Mouse (Mus musculus) sigmoid colon, adult 10 weeks (tissue): ENCODE data around the gene Fbxo45. TPM values are rescaled to one million over a fixed set of nuclear protein-coding genes. Genes with fewer than 3 reads are reported as not detected.

Source experiments
- polyA plus RNA-seq: library from polyadenylated mRNA; stranded (reverse); fragments of 350-450 nt; fragmentation: Illumina TruSeq; extraction: RNeasy Lipid Tissue Mini Kit (QIAGEN cat#74804); gene quantifications from one replicate; pipeline ENCODE4 v1.2.3, GENCODE M21; 2014; ENCODE audit warnings: low read depth, low replicate concordance

Gene Fbxo45
- 25.2 TPM for polyA plus RNA-seq

DNA sequence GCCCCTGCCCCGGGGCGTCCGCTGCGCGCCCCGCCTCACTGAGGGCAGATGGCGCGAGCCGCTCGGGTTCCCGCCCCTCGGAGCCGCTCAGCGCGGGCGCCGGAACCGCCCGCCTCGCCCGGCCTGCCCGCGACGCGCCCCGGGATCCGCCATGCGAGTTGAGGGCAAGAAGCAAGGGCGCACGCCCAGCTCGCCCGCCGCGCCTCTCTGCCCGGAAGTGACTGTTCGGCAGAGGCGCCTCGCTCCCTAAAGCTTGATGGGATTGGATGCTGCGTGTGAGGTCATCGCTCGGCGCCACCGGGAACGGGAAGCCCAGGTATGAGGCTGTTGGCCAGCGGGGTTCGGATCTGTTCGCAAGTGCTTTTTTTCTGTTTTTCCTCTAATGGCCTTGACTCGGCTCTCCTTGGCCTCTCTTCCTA lies at the start of gene Fbxo45, which contains the start of gene Wdr53:
Gene Fbxo45, minus strand, starts transcription at position 207 of the 419 bp plus-strand sequence.
Gene Wdr53, plus strand, starts transcription at position 276 of the 419 bp plus-strand sequence.

DNA sequence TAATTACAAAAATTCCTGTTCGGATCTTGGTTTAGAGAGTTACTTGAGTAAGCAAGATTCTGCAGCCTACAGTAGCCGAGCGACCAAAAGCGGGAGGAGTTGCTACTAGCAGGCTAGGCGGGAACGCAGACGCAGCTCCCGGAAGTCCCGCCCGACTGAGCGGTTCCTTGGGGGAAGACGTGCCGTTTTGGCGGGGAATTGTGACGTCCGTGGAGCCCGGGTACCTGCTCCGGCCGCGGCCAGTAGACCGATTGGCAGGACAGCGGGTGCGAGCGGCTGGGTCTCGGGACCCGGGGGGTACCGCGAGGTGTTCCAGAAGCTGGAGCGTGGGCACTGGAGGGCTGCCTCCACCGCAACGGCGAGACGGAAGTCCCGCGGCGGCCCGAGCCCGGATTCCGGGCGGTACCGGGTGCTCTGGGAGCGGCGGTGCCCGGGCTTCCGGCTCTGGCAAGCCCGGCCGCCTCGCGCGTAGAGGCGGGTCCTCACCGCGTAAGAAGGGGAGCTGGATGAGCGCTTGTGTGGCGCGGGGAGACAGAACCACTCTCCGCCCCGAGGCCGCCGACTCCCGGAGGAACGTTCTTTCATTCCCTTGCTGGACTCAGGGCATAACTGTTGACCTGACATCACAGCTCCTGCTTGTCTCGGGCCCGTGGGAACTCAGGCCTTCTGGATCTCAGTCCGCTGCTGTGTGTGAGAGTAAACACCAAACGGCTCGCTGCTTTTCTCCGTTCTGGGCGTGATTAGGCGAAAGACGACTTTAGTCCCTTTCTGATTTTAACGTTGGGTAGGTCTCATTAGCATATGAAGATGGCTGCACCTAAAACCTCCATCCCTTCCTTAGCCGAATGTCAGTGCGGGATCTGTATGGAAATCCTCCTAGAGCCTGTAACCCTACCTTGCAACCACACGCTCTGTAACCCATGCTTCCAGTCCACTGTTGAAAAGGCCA lies 30.6 kb upstream of the Fbxo45 start, which contains the start of gene Rnf168:
Gene Rnf168, plus strand, starts transcription at position 152 of the 949 bp plus-strand sequence.

DNA sequence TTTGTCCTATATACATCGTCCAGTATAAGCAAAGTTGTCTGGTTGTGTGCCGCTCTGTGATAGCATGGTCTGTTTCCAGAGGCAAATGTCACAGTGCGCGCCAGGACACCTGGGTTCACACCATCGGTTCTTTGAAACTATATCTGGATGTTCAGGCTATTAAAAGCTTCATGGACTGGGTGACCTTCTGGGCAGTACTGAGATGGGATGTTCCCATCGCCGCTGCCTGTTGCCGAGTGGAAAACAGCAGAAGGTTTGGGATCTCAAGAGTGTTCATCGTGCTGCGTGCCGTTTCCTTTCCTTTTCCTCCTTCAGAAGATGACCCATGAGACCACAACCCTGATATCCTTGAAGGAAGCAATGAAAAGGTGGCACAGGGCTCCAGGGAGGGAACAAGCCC lies 24.3 kb upstream of the Fbxo45 start, which contains the start of gene Smco1:
Gene Smco1, plus strand, starts transcription at position 178 of the 400 bp plus-strand sequence.

Other genes with a start within 250 kb of the Fbxo45 start
- gene Senp5, start 243.9 kb downstream of the Fbxo45 start, polyA plus RNA-seq, result 33.5 TPM
- 127 TPM for gene Pak2, start 167.8 kb downstream of the Fbxo45 start, polyA plus RNA-seq
- gene Pigx, start 147.4 kb downstream of the Fbxo45 start, polyA plus RNA-seq, result 99.0 TPM
- 28.5 TPM for gene Cep19, start 147.4 kb downstream of the Fbxo45 start, polyA plus RNA-seq
- gene Nrros, start 81.6 kb downstream of the Fbxo45 start, polyA plus RNA-seq, result 0.95 TPM
- gene Bex6, start 67.3 kb downstream of the Fbxo45 start, polyA plus RNA-seq, result not detected
- 6.7 TPM for gene Wdr53, start 69 bp upstream of the Fbxo45 start, polyA plus RNA-seq
- gene Smco1, start 24.3 kb upstream of the Fbxo45 start, polyA plus RNA-seq, result not detected
- 41.9 TPM for gene Rnf168, start 30.3 kb upstream of the Fbxo45 start, polyA plus RNA-seq
- gene Ubxn7, start 85.1 kb upstream of the Fbxo45 start, polyA plus RNA-seq, result 35.7 TPM
- not detected for gene Tm4sf19, start 153.3 kb upstream of the Fbxo45 start, polyA plus RNA-seq
- gene Tctex1d2, start 172.5 kb upstream of the Fbxo45 start, polyA plus RNA-seq, result 16.9 TPM
- gene Pcyt1a, start 183.8 kb upstream of the Fbxo45 start, polyA plus RNA-seq, result 36.9 TPM
- gene Slc51a, start 240.7 kb upstream of the Fbxo45 start, polyA plus RNA-seq, result 0.28 TPM
- gene Zdhhc19, start 249.1 kb upstream of the Fbxo45 start, polyA plus RNA-seq, result not detected